Mouse (Mus musculus) ovary, adult 18-20 months (tissue): ENCODE measurements around the gene L3mbtl2.
"Not testable (repeated sequence)": the region's sequence is repeated elsewhere in the genome, so short reads cannot be mapped to it uniquely, and the experiment has no call there.

Source experiments
- DNase-seq: peaks from one replicate; pipeline ENCODE4 v3.0.0; 2022; ENCODE audit warnings: low spot score, mixed read lengths

The L3mbtl2 gene

DNA sequence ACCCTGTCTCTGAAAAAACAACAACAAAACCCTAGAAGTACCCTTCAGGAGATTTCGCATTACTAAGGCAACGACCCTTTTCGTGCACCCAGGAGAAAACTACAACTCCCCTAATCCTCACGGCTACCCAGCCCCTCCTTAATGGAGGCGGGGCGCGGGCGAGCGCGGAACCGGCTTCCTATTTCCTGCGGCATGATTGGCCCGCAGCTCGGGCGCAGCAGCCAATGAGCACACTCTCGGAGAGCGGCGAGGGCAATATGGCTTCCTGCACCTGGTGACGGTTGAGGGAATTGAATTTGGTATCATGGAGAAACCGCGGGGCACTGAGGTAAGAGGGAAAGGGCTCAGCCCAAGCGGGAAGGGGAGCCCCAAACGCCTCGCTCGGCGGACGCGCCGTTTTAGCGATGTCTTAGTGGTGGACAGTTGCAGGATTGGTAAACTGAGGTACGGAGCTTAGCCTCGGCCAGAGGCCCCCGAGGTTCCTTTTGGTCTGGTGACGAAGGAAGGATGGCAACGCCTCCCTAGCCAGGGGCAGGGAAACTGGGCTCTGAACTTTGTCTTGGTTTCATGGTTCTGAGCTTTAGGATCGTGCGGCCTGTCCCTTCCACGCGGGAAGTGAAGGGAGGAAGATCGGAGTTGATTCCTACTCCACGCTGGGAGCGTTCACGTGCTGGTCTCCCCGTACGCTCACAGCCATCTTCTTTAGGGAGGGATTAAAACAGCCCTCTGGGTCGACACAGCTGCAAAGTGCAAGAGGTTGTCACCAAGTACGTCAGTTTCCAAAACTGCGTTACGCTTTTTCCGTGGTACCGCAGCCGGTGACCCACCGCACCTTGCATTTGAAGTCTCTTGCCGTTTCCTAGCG is at the start of gene L3mbtl2:
TSS of gene L3mbtl2 (plus strand) at position 193 of the 865 bp plus-strand sequence.
- DNase-seq = peak; percentile 84

GRCm38 (mm10) chr15:81649516-81650455 is 13.9 kb upstream of the L3mbtl2 start:
- no peak for DNase-seq

GRCm38 (mm10) chr15:81650636-81651035 is 13.1 kb upstream of the L3mbtl2 start:
- no peak for DNase-seq

DNA sequence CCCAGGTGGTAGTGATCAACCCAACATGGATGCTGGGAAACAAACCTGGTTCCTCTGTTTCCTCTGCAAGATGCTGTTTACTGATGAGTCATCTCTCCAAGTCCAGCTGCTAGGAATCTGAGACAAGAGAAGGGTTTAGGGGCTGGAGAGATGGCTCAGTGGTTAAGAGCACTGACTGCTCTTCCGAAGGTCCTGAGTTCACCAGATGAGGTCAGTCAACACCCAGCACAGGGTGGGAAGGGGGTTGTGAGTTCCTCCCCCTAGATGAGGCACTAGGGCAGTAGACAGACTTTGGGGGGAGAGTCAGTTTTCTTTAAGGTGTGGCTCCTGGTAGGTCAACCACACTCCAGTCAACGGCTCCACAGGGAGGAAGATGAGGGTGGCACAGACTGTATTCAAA is 2.0 kb upstream of the L3mbtl2 start:
- no peak for DNase-seq

DNA sequence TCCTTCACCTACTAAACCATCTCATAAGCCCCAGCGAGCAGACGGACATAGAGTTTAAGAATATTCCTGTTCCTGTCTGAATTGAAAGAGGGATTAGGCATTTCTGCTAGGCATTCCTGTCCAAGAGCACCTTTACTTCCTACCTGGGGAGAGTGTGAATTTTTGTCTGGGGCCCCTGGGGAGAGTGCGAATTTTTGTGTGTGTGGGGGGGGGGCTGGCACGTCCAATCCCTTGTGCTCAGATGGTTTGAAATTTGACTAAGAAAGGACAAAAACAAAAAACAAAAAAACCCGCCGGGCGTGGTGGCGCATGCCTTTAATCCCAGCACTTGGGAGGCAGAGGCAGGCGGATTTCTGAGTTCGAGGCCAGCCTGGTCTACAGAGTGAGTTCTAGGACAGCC is 408 bp upstream of the L3mbtl2 start:
- no peak for DNase-seq

GRCm38 (mm10) chr15:81666957-81667356 is 3.3 kb downstream of the L3mbtl2 start:
- DNase-seq = no peak

DNA sequence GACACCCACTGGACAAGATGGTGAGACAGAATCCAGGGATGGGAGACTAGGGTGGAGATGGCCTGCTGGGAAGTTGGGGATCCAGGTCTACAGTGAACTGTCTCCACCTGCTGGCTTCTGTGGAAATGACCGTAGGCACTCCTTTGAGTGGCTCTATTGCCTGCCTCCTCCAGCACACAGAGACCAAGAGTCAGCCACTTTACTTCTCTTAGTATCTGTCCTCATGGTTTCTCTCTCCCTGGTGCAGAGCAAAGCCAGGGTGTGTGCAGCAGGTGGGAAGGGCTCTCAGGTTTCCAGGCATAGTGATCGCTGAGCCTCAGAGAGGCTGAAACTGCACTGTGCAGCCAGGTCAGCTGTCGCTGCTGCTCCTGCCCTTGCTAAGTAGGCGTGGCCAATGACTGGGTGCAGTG is 6.5 kb downstream of the L3mbtl2 start:
- DNase-seq = no peak

- no peak for DNase-seq
Observed at GRCm38 (mm10) chr15:81676637-81677036, 12.9 kb downstream of the L3mbtl2 start.

- DNase-seq = no peak
Observed at GRCm38 (mm10) chr15:81680301-81680805, 16.7 kb downstream of the L3mbtl2 start.

GRCm38 (mm10) chr15:81693366-81693966 is 29.8 kb downstream of the L3mbtl2 start:
- no peak for DNase-seq

DNA sequence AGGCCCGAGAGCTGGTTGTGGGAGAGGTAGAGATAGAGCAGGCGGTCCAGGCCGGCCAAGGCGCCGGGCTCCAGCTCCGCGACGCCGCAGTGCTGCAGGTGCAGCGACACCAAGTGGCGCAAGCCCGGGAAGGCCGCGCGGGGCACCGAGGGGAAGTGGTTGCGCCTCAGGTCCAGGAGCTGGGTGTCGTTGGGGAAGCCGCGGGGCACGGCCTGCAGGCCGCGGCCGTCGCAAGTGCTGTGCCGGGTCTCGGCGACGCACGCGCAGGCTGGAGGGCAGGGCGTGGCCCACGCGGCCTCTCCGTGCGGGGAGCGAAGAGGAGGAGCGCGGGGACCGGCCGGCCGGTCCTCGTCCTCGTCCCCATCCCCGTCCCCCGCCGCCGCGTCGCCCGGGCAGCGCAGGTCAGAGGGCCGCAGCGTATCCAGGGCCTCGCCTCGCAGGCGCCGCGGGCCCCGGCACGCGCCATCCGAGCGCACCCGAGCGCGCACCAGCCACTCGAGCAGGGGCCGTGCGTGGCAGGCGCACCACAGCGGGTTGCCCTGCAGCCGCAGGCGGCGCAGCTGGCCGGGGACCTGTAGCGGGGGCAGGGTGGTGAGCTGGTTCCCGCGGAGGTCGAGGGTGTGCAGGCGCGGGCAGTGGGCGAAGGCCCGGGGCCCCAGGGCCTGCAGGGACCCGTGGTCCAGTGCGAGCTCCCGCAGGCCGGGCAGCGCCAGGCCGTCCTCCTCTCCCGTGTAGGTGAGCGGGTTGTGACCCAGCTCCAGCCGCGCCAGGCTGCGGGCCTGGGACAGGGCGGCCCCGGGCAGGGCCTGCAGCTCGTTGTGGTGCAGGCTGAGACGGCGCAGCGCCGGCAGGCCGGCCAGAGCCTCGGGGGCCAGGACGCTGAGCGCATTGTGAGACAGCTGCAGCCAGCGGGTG is 30.5 kb downstream of the L3mbtl2 start:
- DNase-seq = peak; percentile 75

DNA sequence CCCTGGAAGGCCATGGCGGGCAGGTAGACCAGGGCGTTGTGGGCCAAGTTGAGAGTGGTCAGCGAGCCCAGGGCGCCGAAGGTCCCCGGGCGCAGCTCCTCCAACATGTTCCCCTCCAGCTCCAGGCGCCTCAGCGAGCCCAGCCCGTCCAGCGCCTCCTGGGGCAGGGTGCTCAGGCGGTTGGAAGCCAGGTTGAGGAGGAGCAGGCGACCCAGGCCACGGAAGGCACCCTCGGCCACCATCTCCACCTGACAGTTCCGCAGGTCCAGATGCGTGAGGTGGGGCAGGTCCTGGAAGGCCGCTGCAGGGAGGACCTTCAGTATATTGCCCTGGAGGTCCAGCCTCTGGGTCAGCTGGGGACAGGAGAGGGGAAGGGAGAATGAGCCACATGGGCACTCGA is 31.2 kb downstream of the L3mbtl2 start:
- no peak for DNase-seq

DNA sequence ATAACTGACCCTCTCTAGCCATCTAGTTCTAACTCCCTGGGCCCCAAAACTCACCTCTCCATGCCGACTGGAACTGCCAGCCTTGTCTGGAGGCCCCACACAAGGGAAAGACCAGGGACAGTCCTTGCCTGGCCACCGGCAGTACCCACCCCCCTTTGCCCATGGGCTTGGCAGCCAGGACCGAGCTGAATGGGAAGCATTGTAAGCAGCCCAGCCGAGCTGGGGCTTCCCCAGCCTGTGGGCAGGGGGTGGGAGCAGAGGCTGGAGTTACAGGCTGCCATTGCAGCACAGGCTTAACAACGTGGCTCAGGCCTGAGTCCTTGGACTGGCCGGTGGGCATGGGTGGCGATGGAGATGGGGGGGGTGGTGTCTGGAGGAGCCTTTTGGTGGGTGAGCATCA is 33.5 kb downstream of the L3mbtl2 start, which contains the start of gene Chadl:
TSS of gene Chadl (minus strand) at position 113 of the 400 bp plus-strand sequence.
- no peak for DNase-seq

DNA sequence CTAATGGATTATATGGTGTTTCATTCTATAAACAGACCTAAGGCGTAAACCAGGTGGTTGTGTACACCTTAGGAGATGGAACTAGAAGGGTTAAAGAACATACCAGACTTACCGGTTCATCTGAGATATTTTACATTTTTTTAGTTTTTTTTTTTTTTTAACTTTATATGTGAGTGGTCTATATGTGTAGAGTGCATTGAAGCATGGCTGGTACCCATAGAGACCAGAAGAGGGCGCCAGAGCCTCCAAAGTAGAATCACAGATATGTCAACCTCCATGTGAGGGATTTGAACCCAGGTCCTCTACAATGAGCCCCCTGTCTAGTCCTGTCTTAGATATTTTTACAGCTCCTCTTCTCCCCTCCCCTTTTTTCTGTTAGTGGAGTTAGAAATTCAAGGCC is 34.2 kb downstream of the L3mbtl2 start:
- DNase-seq = no peak

DNA sequence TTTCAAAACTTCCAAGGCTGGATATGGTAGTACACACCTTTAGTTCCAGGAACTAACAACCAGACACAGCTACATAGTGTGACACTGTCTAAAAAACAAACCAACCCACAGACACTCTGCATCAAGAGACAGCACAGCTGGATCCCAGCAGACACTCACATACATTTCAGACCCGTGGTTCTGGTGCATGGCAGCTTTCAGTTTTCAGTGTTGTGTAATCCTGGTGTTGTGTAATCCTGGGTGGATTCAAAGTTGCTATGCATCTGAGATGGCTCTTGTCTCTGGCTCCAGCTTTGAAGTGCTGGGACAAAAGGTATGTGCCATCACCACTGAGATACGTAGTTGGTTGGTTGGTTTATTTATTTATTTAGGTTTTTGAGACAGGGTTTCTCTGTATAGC is 34.8 kb downstream of the L3mbtl2 start:
- no peak for DNase-seq

DNA sequence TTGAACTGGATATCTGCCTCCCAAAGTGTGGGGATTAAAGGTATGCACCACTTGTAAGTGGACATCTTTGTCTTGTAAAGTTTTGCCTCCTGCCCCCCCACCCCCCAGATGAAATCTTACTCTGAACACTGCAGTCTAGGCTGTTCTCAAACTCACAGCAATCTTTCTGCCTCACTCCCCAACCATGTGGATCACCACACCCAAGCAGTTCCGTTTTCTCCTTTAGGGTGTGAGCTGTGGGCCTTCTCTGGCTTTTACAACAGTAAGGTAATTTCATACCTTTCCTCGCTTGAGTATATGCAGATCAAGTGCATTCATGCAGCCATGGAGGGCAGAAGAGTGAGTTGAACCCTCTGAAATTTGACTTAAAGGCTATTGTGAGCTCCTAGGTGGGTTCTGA is 36.5 kb downstream of the L3mbtl2 start:
- DNase-seq = no peak

GRCm38 (mm10) chr15:81700601-81701000 is 36.9 kb downstream of the L3mbtl2 start:
- peak; percentile 30 for DNase-seq

DNA sequence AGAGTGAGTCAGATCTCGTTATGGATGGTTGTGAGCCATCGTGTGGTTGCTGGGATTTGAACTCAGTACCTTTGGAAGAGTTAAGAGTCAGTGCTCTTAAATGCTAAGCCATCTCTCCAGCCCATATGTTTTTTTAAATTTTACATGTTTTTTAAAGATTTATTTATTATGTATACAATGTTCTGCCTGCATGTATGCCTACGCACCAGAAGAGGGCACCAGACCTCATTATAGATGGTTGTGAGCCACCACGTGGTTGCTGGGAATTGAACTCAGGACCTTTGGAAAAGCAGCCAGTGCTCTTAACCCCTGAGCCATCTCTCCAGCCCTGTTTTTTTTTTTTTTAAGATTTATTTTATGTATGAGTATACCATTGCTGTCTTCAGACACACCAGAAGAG is 37.7 kb downstream of the L3mbtl2 start:
- not testable (repeated sequence) for DNase-seq

DNA sequence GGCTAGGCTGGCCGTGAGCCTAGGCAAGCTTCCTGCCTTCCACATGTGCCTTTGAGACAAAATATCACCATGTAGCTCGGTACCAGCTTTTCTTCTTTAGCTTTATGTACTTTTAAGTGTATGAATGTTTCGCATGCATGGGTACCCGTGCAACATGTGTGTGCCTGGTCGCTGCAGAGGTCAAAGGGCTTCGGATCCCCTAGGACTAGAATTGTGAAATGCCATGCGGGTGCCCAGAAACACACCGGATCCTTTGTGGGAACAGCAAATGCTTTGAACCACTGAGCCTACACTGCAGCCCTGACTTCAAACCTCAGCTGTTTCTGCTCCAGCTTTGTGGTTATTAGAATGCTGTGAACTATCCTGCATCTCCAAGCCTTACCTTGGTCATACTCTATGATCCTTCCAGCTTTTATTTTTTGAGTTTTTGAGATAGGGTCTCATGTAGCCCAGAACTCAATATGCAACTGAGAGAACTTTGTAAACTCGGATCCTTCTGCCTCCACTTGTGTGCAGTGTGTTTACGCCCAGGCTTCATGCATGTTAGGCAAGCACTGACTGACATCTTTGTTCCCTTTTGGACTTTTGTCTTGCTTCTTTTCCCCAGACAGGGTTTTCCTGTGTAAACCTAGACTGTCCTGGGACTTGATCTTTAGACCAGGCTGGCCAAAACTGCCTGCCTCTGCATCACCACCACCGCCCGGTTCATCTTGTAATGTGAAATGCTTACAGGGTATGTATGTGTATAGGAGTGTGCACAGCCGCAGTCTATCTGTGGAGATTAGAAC is 38.8 kb downstream of the L3mbtl2 start:
- no peak for DNase-seq

- DNase-seq = no peak
Observed at GRCm38 (mm10) chr15:81703094-81703489, 39.4 kb downstream of the L3mbtl2 start.
